Mouse (Mus musculus) ovary, adult 2 months (tissue): Measurements from ENCODE around the gene Cct5. TPM values are rescaled to one million over a fixed set of nuclear protein-coding genes. Genes with fewer than 3 reads are reported as not detected.

ENCODE experiments used
- polyA plus RNA-seq: library from polyadenylated mRNA; depleted of rRNA; stranded (reverse); fragments of >200 nt; gene quantifications from 2 replicates; pipeline ENCODE4 v1.2.3, GENCODE M21; 2012; rRNA removed

Cct5 gene
- 139 and 148 TPM in 2 replicates for polyA plus RNA-seq

DNA sequence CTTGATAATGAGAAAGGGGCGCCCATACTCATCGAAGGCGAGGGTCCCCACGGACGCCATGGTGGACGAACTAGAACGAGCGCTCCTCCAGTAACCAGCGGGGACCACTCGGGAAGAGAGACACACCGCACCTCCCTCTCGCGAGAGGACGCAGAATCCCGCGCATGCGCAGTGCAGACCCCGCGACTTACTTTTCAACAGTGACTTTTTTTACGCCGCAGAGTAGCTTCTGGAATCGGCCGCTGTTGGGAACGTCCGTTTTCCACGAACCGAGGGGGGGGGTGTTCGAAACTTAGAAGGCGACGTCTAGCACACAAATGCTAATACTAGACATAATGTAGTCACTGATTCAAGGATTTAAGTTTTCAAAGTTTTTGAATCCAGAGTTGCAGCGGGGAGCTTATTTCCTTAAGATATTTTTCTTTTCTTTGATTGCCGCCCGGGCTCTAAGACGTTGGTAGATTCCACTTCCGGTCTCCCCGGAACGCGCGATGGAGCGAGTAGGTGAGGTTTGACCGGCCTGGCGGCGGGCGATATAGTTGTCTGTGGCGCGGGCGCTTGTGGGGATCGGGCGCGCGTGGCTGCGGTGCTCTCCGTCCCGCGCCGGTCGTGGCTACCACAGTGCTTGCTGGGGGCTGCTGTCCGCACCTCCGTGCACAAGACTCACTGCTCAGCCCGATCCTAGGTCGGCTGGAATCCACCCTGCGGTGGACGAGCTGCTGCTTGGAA is at the start of gene Cct5, which contains the start of gene Fam173b:
Gene Cct5, minus strand, starts transcription at position 159 of the 729 bp plus-strand sequence.
Gene Fam173b, plus strand, starts transcription at position 207 of the 729 bp plus-strand sequence.

DNA sequence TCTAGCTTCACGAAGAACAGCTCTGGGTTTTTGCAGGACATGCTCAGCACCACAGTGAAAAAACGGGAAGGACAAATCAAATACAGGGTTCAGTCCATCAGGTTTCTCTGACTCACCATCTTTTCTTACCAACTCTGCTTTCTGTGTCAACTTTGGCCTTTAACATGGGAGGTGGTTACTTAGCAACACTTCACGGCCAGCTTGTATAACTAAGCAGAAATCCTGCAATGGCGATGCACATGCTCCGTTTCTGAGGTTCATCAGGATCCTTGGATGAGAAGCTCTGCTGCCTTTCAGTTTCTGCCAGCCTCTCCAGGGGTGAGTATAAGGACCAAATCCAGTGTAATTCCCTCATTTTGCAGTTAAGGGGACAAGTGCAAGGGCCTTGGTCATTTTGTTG is 36.4 kb downstream of the Cct5 start, which contains the start of gene Cmbl:
Gene Cmbl, plus strand, starts transcription at position 206 of the 400 bp plus-strand sequence.

Other genes starting within 250 kb of the Cct5 start
- 1.9 and 2.2 TPM in 2 replicates for gene Ankrd33b, start 234.1 kb downstream of the Cct5 start, polyA plus RNA-seq
- 3.1 and 4.4 TPM in 2 replicates for gene Ropn1l, start 148.1 kb downstream of the Cct5 start, polyA plus RNA-seq
- gene March6, start 70.8 kb downstream of the Cct5 start, polyA plus RNA-seq = 15.5 and 16.9 TPM in 2 replicates
- gene Cmbl, start 36.4 kb downstream of the Cct5 start, polyA plus RNA-seq = 35.7 and 47.3 TPM in 2 replicates
- 5.5 and 7.2 TPM in 2 replicates for gene Fam173b, start within 50 bp of the Cct5 start, polyA plus RNA-seq